Comparison of ENCODE assay signal across 8 mouse cellular contexts in genomic region chr3:116251481-116252254, GRCm38 (mm10). TPM values are rescaled to one million over a fixed set of nuclear protein-coding genes. Genes with fewer than 3 reads are reported as not detected.
DNase-seq lines count a peak whose midpoint lies in the region; ATAC-seq lines count a peak whose summit lies in the region.

No protein-coding gene starts in this region.

- ATAC-seq in hindbrain, embryonic 12.5 days (ENCODE audit: low FRiP score): peak; percentile 71

- H3K4me2 ChIP-seq in hindbrain, embryonic 12.5 days (replicated peaks): peak overlapping the region; percentile 100

- peak overlapping the region; percentile 61 for H3K4me3 ChIP-seq in hindbrain, embryonic 12.5 days

- no peaks in the 10 kb centered on the region for H3K36me3 ChIP-seq in hindbrain, embryonic 12.5 days

- peak overlapping the region; percentile 74 for H3K9ac ChIP-seq in hindbrain, embryonic 12.5 days

- DNase-seq in WW6 (ENCODE audit: low read depth, low spot score): peak; percentile 24
- peak; percentile 20 for DNase-seq in cerebellum, adult 8-10 months
- DNase-seq in frontal cortex, postnatal 10 days (ENCODE audit: low spot score in 2 of 2): peak; percentile 15 to 39
- peak; percentile 39 to 53 for DNase-seq in left cerebral cortex, adult 8-10 months (ENCODE audit: low spot score in 2 of 2)
- DNase-seq in lung, postnatal 4 days: peak; percentile 38 to 61
- DNase-seq in right cerebral cortex, adult 2 months (ENCODE audit: low spot score in 2 of 2): peak; percentile 59 to 60
- DNase-seq in MN1 (ENCODE audit: low spot score): no peak

- H3K9me3 ChIP-seq in hindbrain, embryonic 12.5 days (replicated peaks): no peaks in the 10 kb centered on the region

- no peak overlapping the region for H3K27ac ChIP-seq in hindbrain, embryonic 12.5 days

- H3K4me1 ChIP-seq in hindbrain, embryonic 12.5 days: peaks cover 25% of the 10 kb centered on the region

- under 1% methylated on average over 84 of the region's 86 CpGs for WGBS in hindbrain, embryonic 12.5 days

- peaks cover 53% of the 10 kb centered on the region for H3K27me3 ChIP-seq in hindbrain, embryonic 12.5 days

RNA-seq across cellular contexts. Expression of gene Gpr88, which starts 1.6 kb away (rescaled TPM):
- polyA plus RNA-seq in hindbrain, embryonic 12.5 days (2016; fragmentation: Nextera tagmentation; extraction: Ambion mirVana): 1.7 and 2.0 TPM in 2 replicates
- total RNA-seq in left cerebral cortex, adult 8-10 months (2022): 100 to 1,000 TPM; 162 to 207 (median 185) TPM
